Mouse (Mus musculus) CH12.LX (cell line): ENCODE results near the gene Sbpl.
A peak's percentile ranks its signal among the peaks of the same experiment; 100 is the strongest.

Experiments used
- CHD2 ChIP-seq: IDR thresholded peaks from 2 replicates; pipeline ENCODE4 v1.6.1; 2011; ENCODE audit warnings: low read length, improper control_type of control experiment
- CTCF ChIP-seq, 2 experiments: IDR thresholded peaks in 1 of 2; conservative IDR thresholded peaks in 1 of 2; 2 replicates each; pipeline ENCODE4 v1.5.1; 2011 to 2012; ENCODE audit warnings: low read depth in 2 of 2, low read length in 2 of 2, improper control_type of control experiment in 1 of 2, inconsistent platforms in 1 of 2, mild to moderate bottlenecking in 1 of 2, moderate library complexity in 1 of 2
- GABPA ChIP-seq: IDR thresholded peaks from 2 replicates; pipeline ENCODE4 v1.6.1; 2012; ENCODE audit warnings: low read depth, low read length, improper control_type of control experiment, inconsistent platforms; ENCODE audit not compliant: insufficient replicate concordance
- MAX ChIP-seq: IDR thresholded peaks from 2 replicates; pipeline ENCODE4 v1.6.1; 2011; ENCODE audit warnings: low read length, improper control_type of control experiment
- MEF2A ChIP-seq: IDR thresholded peaks from 2 replicates; pipeline ENCODE4 v1.6.1; 2014; ENCODE audit warnings: low read depth, mild to moderate bottlenecking, inconsistent platforms, low read length, improper control_type of control experiment, borderline replicate concordance
- POLR2A ChIP-seq: IDR thresholded peaks from 2 replicates; pipeline ENCODE4 v1.6.1; 2011; ENCODE audit warnings: low read depth, mild to moderate bottlenecking, improper control_type of control experiment, low read length
- SMC3 ChIP-seq: IDR thresholded peaks from 2 replicates; pipeline ENCODE4 v1.6.1; 2011; ENCODE audit warnings: low read depth, low read length, improper control_type of control experiment

DNA sequence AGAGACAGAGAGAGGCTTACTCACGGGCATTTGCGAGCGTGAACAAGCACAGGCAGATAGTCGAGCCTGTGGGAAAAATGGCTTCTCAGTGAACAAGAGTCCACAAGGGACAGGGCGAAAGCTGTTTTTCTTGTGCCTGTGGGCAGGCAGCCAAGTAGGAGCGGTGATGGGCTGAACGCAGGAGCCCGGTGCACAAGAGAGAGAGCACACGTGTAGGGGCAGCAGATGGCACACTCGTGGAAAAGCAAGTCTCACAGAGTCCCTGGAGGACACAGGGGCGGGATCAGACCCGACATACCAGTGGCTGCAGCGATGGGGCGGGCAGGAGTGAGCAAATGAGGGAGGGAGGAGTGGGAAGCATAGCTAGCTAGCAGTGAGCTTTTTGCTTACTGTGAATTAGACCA, 30.0 kb downstream of the Sbpl start:
- no peak for TF ChIP-seq CTCF (conservative IDR thresholded peaks at IDR 0.05 in 1 of 2, IDR thresholded peaks at IDR 0.05 in 1 of 2; ENCODE audit: low read depth in 2 of 2, low read length in 2 of 2)
- TF ChIP-seq GABPA: no peak
- peak; percentile 21; the same call in 1 of the 2 replicates for TF ChIP-seq MAX
- no peak for TF ChIP-seq MEF2A
- TF ChIP-seq POLR2A: 0 out of 2 replicates have a peak, but pooled peaks have one; percentile 21
- no peak for TF ChIP-seq CHD2
- TF ChIP-seq SMC3: no peak
